Mouse (Mus musculus): Measurements from ENCODE around the gene Gm17349.
A peak's percentile ranks its signal among the peaks of the same experiment; 100 is the strongest.

The Gm17349 gene

GRCm38 (mm10) chr15:99663964-99664599 is 41.2 kb downstream of the Gm17349 start:
- no peak for DNase-seq (ENCODE audit: extremely low spot score, low spot score)

GRCm38 (mm10) chr15:99662371-99662770 is 42.9 kb downstream of the Gm17349 start:
- DNase-seq (ENCODE audit: extremely low spot score, low spot score), result no peak

GRCm38 (mm10) chr15:99661121-99661830 is 44.0 kb downstream of the Gm17349 start:
- no peak for DNase-seq (ENCODE audit: extremely low spot score, low spot score)

GRCm38 (mm10) chr15:99658437-99658836 is 46.9 kb downstream of the Gm17349 start:
- no peak for DNase-seq (ENCODE audit: extremely low spot score, low spot score)

GRCm38 (mm10) chr15:99655956-99656355 is 49.3 kb downstream of the Gm17349 start:
- DNase-seq (ENCODE audit: extremely low spot score, low spot score), result no peak

GRCm38 (mm10) chr15:99653876-99654275 is 51.4 kb downstream of the Gm17349 start:
- DNase-seq (ENCODE audit: extremely low spot score, low spot score), result peak; percentile 36

- peak; percentile 40 for DNase-seq (ENCODE audit: extremely low spot score, low spot score)
Measured at GRCm38 (mm10) chr15:99653291-99653690, 52.0 kb downstream of the Gm17349 start.

Data from neural tube, embryonic 10.5 days (tissue).